Mouse (Mus musculus): ENCODE measurements around the gene Hist1h2bh.

DNA sequence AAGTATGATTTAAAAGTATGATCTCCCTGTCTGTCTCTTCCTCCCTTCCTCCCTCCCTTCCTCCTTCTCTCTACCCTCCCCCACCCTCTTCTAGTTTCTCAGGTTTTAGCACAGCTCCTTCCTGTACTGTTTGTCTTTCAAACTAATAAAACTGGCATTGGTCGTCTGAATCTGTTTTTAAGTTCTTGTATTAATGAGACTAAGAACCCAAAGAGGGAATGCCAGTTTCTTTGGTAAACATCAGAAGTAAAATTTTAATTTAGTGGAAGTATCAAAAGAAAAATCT, 43.7 kb upstream of the Hist1h2bh start:
- TF ChIP-seq CTCF (IDR thresholded peaks at IDR 0.05; ENCODE audit: borderline replicate concordance, control insufficient read depth, extremely low read depth, insufficient read depth, low read length, poor library complexity) (no peak), POLR2A (IDR thresholded peaks at IDR 0.05; ENCODE audit: control insufficient read depth, extremely low read depth, insufficient read depth, low read length, poor library complexity) (no peak)

All from thymus, adult 2 months (tissue).